Mouse (Mus musculus): ENCODE results near the gene Rabgef1.

GRCm38 (mm10) chr5:130165213-130165612 lies 6.4 kb upstream of the Rabgef1 start:
- no peak for TF ChIP-seq ZC3H11A (IDR thresholded peaks at IDR 0.05; ENCODE audit: borderline replicate concordance, low read depth, low read length)
- TF ChIP-seq HCFC1 (IDR thresholded peaks at IDR 0.05; ENCODE audit: borderline replicate concordance, insufficient read depth, low read length): no peak
- TF ChIP-seq CHD2 (IDR thresholded peaks at IDR 0.05; ENCODE audit: low read depth, low read length): no peak
- no peak for TF ChIP-seq MAFK (IDR thresholded peaks at IDR 0.05; ENCODE audit: insufficient read depth, low read depth, low read length)
- no peak for TF ChIP-seq ZNF384 (IDR thresholded peaks at IDR 0.05; ENCODE audit: low read depth, low read length)
